Mouse (Mus musculus): ENCODE results near the gene Gatb.

- TF ChIP-seq POLR2A (IDR thresholded peaks at IDR 0.05; ENCODE audit: borderline replicate concordance, control insufficient read depth, low read depth, low read length) (no peak), CTCF (IDR thresholded peaks at IDR 0.05; ENCODE audit: control insufficient read depth, insufficient read depth, low read length) (0 out of 2 replicates have a peak, but pooled peaks have one; percentile 3)
These were observed 75.3 kb downstream of the Gatb start for GRCm38 (mm10) chr3:85649176-85649575.

All from bone marrow, adult 2 months (tissue).